Mouse (Mus musculus) bone marrow macrophage, adult 2 months (primary cell): ENCODE results near the gene 1700028J19Rik. TPM values are rescaled to one million over a fixed set of nuclear protein-coding genes. Genes with fewer than 3 reads are reported as not detected.
"Not testable (repeated sequence)": the region's sequence is repeated elsewhere in the genome, so short reads cannot be mapped to it uniquely, and the experiment has no call there.

Experiments used
- H3K27ac ChIP-seq: 2 replicates; pipeline ENCODE4 v1.5.1; 2012; ENCODE audit warnings: low read depth, low read length; ENCODE audit not compliant: insufficient read depth
- H3K4me1 ChIP-seq: 2 replicates; pipeline ENCODE4 v1.6.1; 2012; ENCODE audit warnings: low read length; ENCODE audit not compliant: control insufficient read depth, insufficient read depth
- H3K4me3 ChIP-seq: 2 replicates; pipeline ENCODE4 v1.5.1; 2012; ENCODE audit warnings: mild to moderate bottlenecking, low read length, moderate library complexity; ENCODE audit not compliant: insufficient read depth
- CTCF ChIP-seq: IDR thresholded peaks from 2 replicates; pipeline ENCODE4 v1.5.1; 2012; ENCODE audit warnings: low read depth, mild to moderate bottlenecking, low read length, moderate library complexity
- POLR2A ChIP-seq: IDR thresholded peaks from 2 replicates; pipeline ENCODE4 v1.6.1; 2012; ENCODE audit warnings: mild to moderate bottlenecking, low read depth, low read length, borderline replicate concordance
- polyA plus RNA-seq: library from polyadenylated mRNA; stranded (reverse); fragments of >200 nt; gene quantifications from 2 replicates; pipeline ENCODE4 v1.2.4, GENCODE M21; 2012; ENCODE audit not compliant: missing spikeins, insufficient read depth, insufficient read length

1700028J19Rik gene
- polyA plus RNA-seq, 1 experiment, result 1.6 TPM

GRCm38 (mm10) chr7:44235909-44236308 lies 10.6 kb downstream of the 1700028J19Rik start, which contains the start of gene Gm36864:
Gm36864 (plus strand) TSS chr7:44236177.
- Histone ChIP-seq H3K27ac (no peak within 1 kb of the TSS), H3K4me3 (no peak within 1 kb of the TSS), H3K4me1 (peaks cover 2% of the 10 kb centered on the region; the same call in 1 of the 2 replicates)
- no peak for TF ChIP-seq POLR2A
- no peak for TF ChIP-seq CTCF

- Histone ChIP-seq H3K4me1 (no peaks in the 10 kb centered on the region), H3K27ac (no peak within 1 kb of the TSS), H3K4me3 (no peak within 1 kb of the TSS)
- TF ChIP-seq POLR2A (no peak), CTCF (no peak)
Observed at GRCm38 (mm10) chr7:44225076-44225475, 21.4 kb downstream of the 1700028J19Rik start, which contains the start of gene Klk1. Klk1 (plus strand) TSS chr7:44225360.

DNA sequence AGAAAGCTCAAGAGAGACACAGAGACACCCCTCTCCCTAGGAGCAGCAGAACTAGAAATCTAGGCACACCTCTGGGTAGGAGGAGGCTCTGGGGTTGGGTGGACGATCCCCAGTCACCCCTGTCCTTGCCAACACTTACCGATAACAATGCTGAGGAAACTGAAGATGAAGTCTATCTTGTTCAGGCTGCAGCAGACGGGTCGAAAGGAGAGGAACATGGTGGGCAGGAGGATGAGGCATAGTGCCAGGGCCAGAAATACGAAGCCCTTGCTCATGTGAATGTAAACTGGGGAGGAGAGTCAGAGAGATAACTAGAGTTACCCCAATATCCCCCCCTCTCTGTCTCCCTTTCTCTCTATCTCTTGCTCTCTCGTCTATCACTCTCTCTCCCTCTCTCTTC lies 24.2 kb downstream of the 1700028J19Rik start:
- not testable (repeated sequence) for H3K4me3 ChIP-seq, H3K4me1 ChIP-seq, H3K27ac ChIP-seq

DNA sequence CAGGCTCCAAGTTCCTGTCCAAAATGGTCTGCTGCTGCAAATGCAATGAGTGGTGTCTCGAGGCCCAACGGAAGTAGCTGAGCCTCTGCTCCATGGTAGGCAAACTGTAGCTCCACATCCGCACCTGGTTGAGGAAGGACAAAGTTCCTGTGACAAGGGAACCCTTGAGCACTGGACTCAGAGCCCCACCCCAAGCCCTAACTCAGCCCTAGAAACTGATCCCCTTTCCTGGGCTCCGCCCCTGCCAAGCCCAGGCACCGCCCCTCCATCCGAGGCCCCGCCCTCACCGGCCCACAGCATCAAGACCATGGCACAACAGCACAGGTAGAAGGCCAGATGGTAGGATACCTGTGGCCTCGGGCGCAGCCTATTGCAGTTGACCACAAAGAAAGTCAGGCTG lies 24.9 kb downstream of the 1700028J19Rik start:
- H3K27ac ChIP-seq, H3K4me3 ChIP-seq, H3K4me1 ChIP-seq: not testable (repeated sequence)

- no peak within 1 kb of the TSS for H3K27ac ChIP-seq
- no peak within 1 kb of the TSS for H3K4me3 ChIP-seq
- no peaks in the 10 kb centered on the region for H3K4me1 ChIP-seq
- TF ChIP-seq CTCF (no peak), POLR2A (no peak)
Observed at GRCm38 (mm10) chr7:44215645-44216044, 30.9 kb downstream of the 1700028J19Rik start, which contains the start of gene Klk1b5. Klk1b5 (plus strand) TSS chr7:44215945.

GRCm38 (mm10) chr7:44208307-44208706 lies 38.2 kb downstream of the 1700028J19Rik start:
- no peaks in the 10 kb centered on the region for H3K4me1 ChIP-seq
- TF ChIP-seq POLR2A (no peak), CTCF (no peak)
- no peak overlapping the region for H3K27ac ChIP-seq
- no peak overlapping the region for H3K4me3 ChIP-seq

DNA sequence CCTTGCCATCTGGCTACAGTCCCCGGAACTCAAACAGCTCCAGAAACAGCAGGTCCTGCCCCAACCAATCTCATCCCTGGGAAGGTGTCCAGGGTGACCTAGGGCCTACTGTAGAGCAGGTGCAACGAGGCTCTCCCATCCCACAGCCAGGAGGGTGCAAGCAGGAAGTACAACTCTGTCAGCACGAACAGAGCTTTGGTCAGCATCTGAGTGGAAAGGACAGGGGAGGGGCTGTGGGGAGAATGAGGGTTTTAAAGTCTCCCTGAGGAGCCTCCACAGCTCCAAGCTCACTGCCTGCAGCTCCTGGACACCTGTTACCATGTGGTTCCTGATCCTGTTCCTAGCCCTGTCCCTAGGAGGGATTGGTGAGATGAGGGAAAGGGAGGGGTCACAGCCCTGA lies 39.4 kb downstream of the 1700028J19Rik start, which contains the start of gene Klk1b4:
Klk1b4 (plus strand) TSS at position 301 of the 400 bp plus-strand sequence.
- H3K27ac ChIP-seq, H3K4me1 ChIP-seq, H3K4me3 ChIP-seq: not testable (repeated sequence)

GRCm38 (mm10) chr7:44197891-44198290 lies 48.6 kb downstream of the 1700028J19Rik start, which contains the start of gene Klk1b3:
Klk1b3 (plus strand) TSS chr7:44198191.
- no peaks in the 10 kb centered on the region for H3K4me1 ChIP-seq
- no peak within 1 kb of the TSS for H3K4me3 ChIP-seq
- H3K27ac ChIP-seq, result no peak within 1 kb of the TSS
- TF ChIP-seq POLR2A (no peak), CTCF (no peak)

GRCm38 (mm10) chr7:44193466-44193865 lies 53.0 kb downstream of the 1700028J19Rik start:
- not testable (repeated sequence) for H3K4me1 ChIP-seq, H3K4me3 ChIP-seq, H3K27ac ChIP-seq

- H3K4me1 ChIP-seq, H3K4me3 ChIP-seq, H3K27ac ChIP-seq: not testable (repeated sequence)
Observed at GRCm38 (mm10) chr7:44187936-44188335, 58.6 kb downstream of the 1700028J19Rik start, which contains the start of gene Klk1b24. Klk1b24 (plus strand) TSS chr7:44188236.

DNA sequence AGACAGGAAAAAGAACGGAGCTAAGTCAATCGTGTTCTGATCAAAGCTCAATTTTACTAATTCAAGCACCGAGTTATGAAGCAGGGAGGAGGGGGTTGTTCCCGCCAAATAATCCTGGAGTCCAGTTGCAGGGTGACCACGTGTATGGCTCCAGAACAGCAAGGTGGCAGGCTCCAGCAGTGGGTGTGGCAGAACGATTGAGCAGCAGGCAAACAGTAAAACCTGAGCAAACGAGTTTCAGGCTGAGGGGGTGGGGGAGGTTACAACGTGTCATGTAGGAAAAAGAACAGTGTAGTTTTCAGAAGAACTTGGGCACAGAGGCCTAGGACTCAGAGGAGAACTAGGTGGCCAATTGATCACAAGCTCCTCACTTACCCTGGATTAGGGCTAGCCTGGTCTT lies 60.0 kb downstream of the 1700028J19Rik start:
- not testable (repeated sequence) for H3K4me3 ChIP-seq, H3K4me1 ChIP-seq, H3K27ac ChIP-seq

Other genes starting within 250 kb of the 1700028J19Rik start
- not detected in 2 replicates for gene Klk1b26, start 234.5 kb downstream of the 1700028J19Rik start, polyA plus RNA-seq
- gene Klk1b27, start 194.4 kb downstream of the 1700028J19Rik start, polyA plus RNA-seq, result not detected in 2 replicates
- not detected in 2 replicates for gene Klk1b21, start 144.4 kb downstream of the 1700028J19Rik start, polyA plus RNA-seq
- gene Klk1b22, start 134.0 kb downstream of the 1700028J19Rik start, polyA plus RNA-seq, result not detected in 2 replicates
- not detected in 2 replicates for gene Klk1b16, start 109.9 kb downstream of the 1700028J19Rik start, polyA plus RNA-seq
- gene Klk1b24, start 58.5 kb downstream of the 1700028J19Rik start, polyA plus RNA-seq, result not detected in 2 replicates
- not detected in 2 replicates for gene Klk1b3, start 48.5 kb downstream of the 1700028J19Rik start, polyA plus RNA-seq
- gene Klk1b4, start 39.3 kb downstream of the 1700028J19Rik start, polyA plus RNA-seq, result not detected in 2 replicates
- not detected in 2 replicates for gene Klk1b5, start 30.8 kb downstream of the 1700028J19Rik start, polyA plus RNA-seq
- gene Klk1, start 21.3 kb downstream of the 1700028J19Rik start, polyA plus RNA-seq, result not detected in 2 replicates
- gene Gm36864, start 10.5 kb downstream of the 1700028J19Rik start, polyA plus RNA-seq, result not detected in 2 replicates
- gene 2410002F23Rik, start within 50 bp of the 1700028J19Rik start, polyA plus RNA-seq, result 18.4 and 21.7 TPM in 2 replicates
- not detected in 2 replicates for gene Acp4, start 10.7 kb upstream of the 1700028J19Rik start, polyA plus RNA-seq
- not detected in 2 replicates for gene Gm15517, start 14.8 kb upstream of the 1700028J19Rik start, polyA plus RNA-seq
- 0.19 TPM in 1 of 2 replicates, not detected in the other for gene Clec11a, start 60.2 kb upstream of the 1700028J19Rik start, polyA plus RNA-seq
- not detected in 2 replicates for gene Shank1, start 63.6 kb upstream of the 1700028J19Rik start, polyA plus RNA-seq
- 0.62 and 0.89 TPM in 2 replicates for gene Syt3, start 137.4 kb upstream of the 1700028J19Rik start, polyA plus RNA-seq
- gene 1700008O03Rik, start 139.1 kb upstream of the 1700028J19Rik start, polyA plus RNA-seq, result 1.2 TPM in 1 of 2 replicates, not detected in the other
- not detected in 2 replicates for gene Lrrc4b, start 182.3 kb upstream of the 1700028J19Rik start, polyA plus RNA-seq
- not detected in 2 replicates for gene Aspdh, start 218.7 kb upstream of the 1700028J19Rik start, polyA plus RNA-seq
- 46.7 and 51.3 TPM in 2 replicates for gene Josd2, start 221.3 kb upstream of the 1700028J19Rik start, polyA plus RNA-seq
- gene Emc10, start 249.8 kb upstream of the 1700028J19Rik start, polyA plus RNA-seq, result 82.1 and 89.3 TPM in 2 replicates
- 2.1 and 2.9 TPM in 2 replicates for gene Fam71e1, start 249.9 kb upstream of the 1700028J19Rik start, polyA plus RNA-seq